Mouse (Mus musculus) hindbrain, embryonic 13.5 days (tissue): ENCODE results near the gene BC051019. TPM values are rescaled to one million over a fixed set of nuclear protein-coding genes. Genes with fewer than 3 reads are reported as not detected.
A peak's percentile ranks its signal among the peaks of the same experiment; 100 is the strongest.

Source experiments
- ATAC-seq: fragments of 200-750 bp; cut with Nextera tagmentation; 2 replicates; pipeline ENCODE4 v1.8.0; 2017; ENCODE audit warnings: moderate TSS enrichment; ENCODE audit not compliant: low FRiP score
- H3K27ac ChIP-seq: fragments of 300-500 bp; sonication (generic); 2 replicates; pipeline ENCODE4 v1.5.1; 2015; ENCODE audit warnings: inconsistent platforms, mild to moderate bottlenecking, moderate library complexity
- H3K27me3 ChIP-seq: fragments of 300-500 bp; sonication (generic); 2 replicates; pipeline ENCODE4 v1.6.1; 2015; ENCODE audit warnings: mild to moderate bottlenecking, inconsistent platforms
- H3K36me3 ChIP-seq: fragments of 300-500 bp; sonication (generic); 2 replicates; pipeline ENCODE4 v1.6.1; 2015; ENCODE audit warnings: mild to moderate bottlenecking, inconsistent platforms
- H3K4me1 ChIP-seq: fragments of 300-500 bp; sonication (generic); replicated peaks from 2 replicates; pipeline ENCODE4 v1.6.1; 2015; ENCODE audit warnings: inconsistent platforms
- H3K4me2 ChIP-seq: fragments of 300-500 bp; sonication (generic); 2 replicates; pipeline ENCODE4 v1.6.1; 2015; ENCODE audit warnings: inconsistent platforms, mild to moderate bottlenecking, moderate library complexity
- H3K4me3 ChIP-seq: fragments of 300-500 bp; sonication (generic); 2 replicates; pipeline ENCODE4 v1.5.1; 2015; ENCODE audit warnings: mild to moderate bottlenecking, inconsistent platforms
- H3K9ac ChIP-seq: fragments of 300-500 bp; sonication (generic); 2 replicates; pipeline ENCODE4 v1.6.1; 2015; ENCODE audit warnings: mild to moderate bottlenecking, inconsistent platforms
- H3K9me3 ChIP-seq: fragments of 300-500 bp; sonication (generic); 2 replicates; pipeline ENCODE4 v1.6.1; 2016; ENCODE audit warnings: inconsistent platforms
- WGBS: fragments of 180-500 bp; shearing (Covaris S2); methylation state at CpG from one replicate; pipeline ENCODE4 v1.1.7; 2015; 5-methylcytosine and 5-hydroxymethylcytosine counted together
- polyA plus RNA-seq: library from polyadenylated mRNA; unstranded; fragments of >200 nt; fragmentation: Nextera tagmentation; extraction: Ambion mirVana; gene quantifications from 2 replicates; pipeline ENCODE4 v1.2.1, GENCODE M21; 2015

BC051019 gene
- polyA plus RNA-seq, 1 experiment from 2014 or later: 1.00 TPM

DNA sequence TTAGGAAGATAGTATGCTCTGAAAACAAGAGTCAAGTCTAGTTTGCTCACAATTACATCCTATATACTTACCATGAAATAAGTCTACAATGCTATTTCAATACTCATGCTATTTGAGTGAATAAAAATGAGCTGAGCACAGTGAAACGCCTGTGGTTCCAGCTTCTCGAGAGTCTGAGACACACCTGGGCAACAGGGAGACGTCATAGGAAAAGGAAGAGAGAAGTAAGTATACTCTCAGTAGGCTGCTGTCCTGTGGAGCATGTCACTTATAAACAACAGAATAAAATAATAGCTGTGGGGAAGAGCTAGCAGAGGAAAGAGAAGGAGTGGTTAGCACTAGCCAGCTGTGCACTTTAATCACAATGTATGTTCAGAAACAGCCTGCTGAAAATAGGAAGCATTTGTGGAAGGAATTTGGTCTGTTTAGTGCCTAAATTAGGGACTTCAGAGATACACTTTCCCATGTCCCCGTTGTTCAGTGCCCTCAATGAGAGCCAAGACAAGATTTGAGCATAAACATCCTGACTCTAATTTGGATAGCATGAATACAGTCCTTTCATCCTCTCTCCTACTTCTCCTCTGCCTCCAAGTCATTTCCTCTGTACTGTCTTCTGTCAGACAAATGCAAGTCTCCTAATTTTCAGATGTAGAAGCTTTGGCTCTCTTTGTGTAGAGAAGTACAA lies 48.6 kb downstream of the BC051019 start:
- H3K27me3 ChIP-seq: no peaks in the 10 kb centered on the region

GRCm38 (mm10) chr7:109671581-109672471 lies 51.8 kb downstream of the BC051019 start:
- Histone ChIP-seq H3K4me2 (peak overlapping the region; percentile 87), H3K27me3 (0 out of 2 replicates have a peak, but pooled peaks cover 3% of the 10 kb centered on the region), H3K9ac (peak overlapping the region; percentile 82), H3K27ac (peak overlapping the region; percentile 86), H3K4me1 (peaks cover 16% of the 10 kb centered on the region), H3K9me3 (no peaks in the 10 kb centered on the region), H3K36me3 (no peaks in the 10 kb centered on the region), H3K4me3 (peak overlapping the region; percentile 60)
- peak; percentile 93 for ATAC-seq
- WGBS: under 1% methylated on average over 41 of the region's 44 CpGs

More for the DNA sequence above, 48.6 kb downstream of the BC051019 start:
- Histone ChIP-seq H3K36me3 (no peaks in the 10 kb centered on the region), H3K4me2 (no peak overlapping the region), H3K27ac (no peak overlapping the region), H3K9ac (no peak overlapping the region), H3K4me3 (no peak overlapping the region), H3K9me3 (no peaks in the 10 kb centered on the region), H3K4me1 (peaks cover 16% of the 10 kb centered on the region)
- ATAC-seq: no peak
- WGBS: 70% methylated on average over 4 of the region's 4 CpGs

GRCm38 (mm10) chr7:109669426-109670170 lies 54.1 kb downstream of the BC051019 start:
- Histone ChIP-seq H3K27ac (no peak overlapping the region), H3K4me3 (no peak overlapping the region), H3K36me3 (no peaks in the 10 kb centered on the region), H3K9me3 (no peaks in the 10 kb centered on the region), H3K4me2 (peak overlapping the region; percentile 13; the same call in 1 of the 2 replicates), H3K9ac (no peak overlapping the region), H3K4me1 (peaks cover 16% of the 10 kb centered on the region), H3K27me3 (0 out of 2 replicates have a peak, but pooled peaks cover 3% of the 10 kb centered on the region)
- ATAC-seq: no peak
- WGBS: 86% methylated on average over 5 of the region's 5 CpGs

DNA sequence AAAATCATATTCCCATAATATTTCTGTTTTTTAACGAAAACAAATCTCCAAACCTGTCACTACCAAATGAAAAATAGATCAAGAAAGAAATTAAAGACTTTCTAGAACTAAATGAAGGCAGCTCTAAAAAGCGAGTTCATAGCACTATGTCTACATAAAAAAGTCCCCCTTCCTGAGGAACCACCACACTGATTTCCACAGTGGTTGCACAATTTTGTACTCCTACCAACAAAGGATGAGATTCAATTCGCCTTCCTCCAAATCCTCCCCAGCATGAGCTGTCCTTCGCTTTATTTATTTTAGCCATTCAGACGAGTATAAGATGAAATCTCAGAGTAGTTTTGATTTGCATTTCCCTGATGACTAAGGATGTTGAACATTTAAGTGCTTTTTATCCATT lies 57.0 kb downstream of the BC051019 start:
- Histone ChIP-seq H3K27me3 (0 out of 2 replicates have a peak, but pooled peaks cover 3% of the 10 kb centered on the region), H3K4me3 (no peak overlapping the region), H3K9ac (no peak overlapping the region), H3K27ac (no peak overlapping the region), H3K4me2 (no peak overlapping the region), H3K36me3 (no peaks in the 10 kb centered on the region), H3K4me1 (peaks cover 10% of the 10 kb centered on the region), H3K9me3 (no peaks in the 10 kb centered on the region)
- WGBS: 77% methylated on average over 5 of the region's 5 CpGs
- no peak for ATAC-seq

DNA sequence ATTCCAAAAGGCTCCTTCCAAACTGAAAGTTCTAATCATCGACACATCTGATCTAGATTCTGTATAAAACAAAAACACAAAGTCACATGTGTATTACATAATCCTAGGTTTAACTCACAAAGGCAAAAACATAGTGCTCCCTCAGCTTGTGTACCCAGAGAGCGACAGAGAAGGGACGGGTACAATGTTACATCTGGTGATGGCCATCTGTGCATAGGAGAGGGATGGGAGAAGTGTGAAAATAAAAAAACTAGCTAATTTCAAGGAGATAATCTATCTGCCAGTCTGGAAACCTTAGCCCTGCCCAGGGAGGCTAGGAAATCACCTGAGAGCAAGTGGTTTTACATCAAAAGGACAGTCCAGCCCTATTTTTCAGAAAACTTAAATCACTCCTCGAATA lies 61.0 kb downstream of the BC051019 start:
- ATAC-seq: no peak
- 94% methylated on average over 4 of the region's 4 CpGs for WGBS
- H3K4me2 ChIP-seq: no peak overlapping the region
- H3K4me1 ChIP-seq: no peaks in the 10 kb centered on the region
- no peaks in the 10 kb centered on the region for H3K27me3 ChIP-seq
- no peak overlapping the region for H3K27ac ChIP-seq
- H3K9me3 ChIP-seq: no peaks in the 10 kb centered on the region
- H3K9ac ChIP-seq: no peak overlapping the region
- no peaks in the 10 kb centered on the region for H3K36me3 ChIP-seq
- no peak overlapping the region for H3K4me3 ChIP-seq

Other genes with a start within 250 kb of the BC051019 start
- gene Trim66, start 215.7 kb downstream of the BC051019 start, polyA plus RNA-seq: 0.22 and 0.34 TPM in 2 replicates
- gene Rpl27a, start 204.7 kb downstream of the BC051019 start, polyA plus RNA-seq: 89.0 TPM in 2 replicates
- 22.6 and 25.6 TPM in 2 replicates for gene St5, start 20.2 kb downstream of the BC051019 start, polyA plus RNA-seq
- 15.5 TPM in 2 replicates for gene Akip1, start 20.2 kb downstream of the BC051019 start, polyA plus RNA-seq
- 0.42 TPM in 1 of 2 replicates, not detected in the other for gene Ascl3, start 7.9 kb upstream of the BC051019 start, polyA plus RNA-seq
- gene Tmem9b, start 29.0 kb upstream of the BC051019 start, polyA plus RNA-seq: 110 and 113 TPM in 2 replicates
- gene Nrip3, start 58.2 kb upstream of the BC051019 start, polyA plus RNA-seq: 3.9 and 4.1 TPM in 2 replicates
- 1.4 and 1.9 TPM in 2 replicates for gene Scube2, start 141.8 kb upstream of the BC051019 start, polyA plus RNA-seq
- 41.6 and 42.5 TPM in 2 replicates for gene Dennd5a, start 236.6 kb upstream of the BC051019 start, polyA plus RNA-seq